Mouse (Mus musculus) bone marrow macrophage, adult 2 months (primary cell): ENCODE measurements around the gene Acoxl.

ENCODE experiments used
- CTCF ChIP-seq: IDR thresholded peaks from 2 replicates; pipeline ENCODE4 v1.5.1; 2012; ENCODE audit warnings: low read depth, mild to moderate bottlenecking, low read length, moderate library complexity
- POLR2A ChIP-seq: IDR thresholded peaks from 2 replicates; pipeline ENCODE4 v1.6.1; 2012; ENCODE audit warnings: mild to moderate bottlenecking, low read depth, low read length, borderline replicate concordance

GRCm38 (mm10) chr2:128153551-128153910, 314.9 kb downstream of the Acoxl start:
- TF ChIP-seq CTCF (no peak), POLR2A (no peak)
